Mouse (Mus musculus): ENCODE data around the gene Dbh.

The Dbh gene

GRCm38 (mm10) chr2:27218569-27218968, 53.5 kb downstream of the Dbh start:
- no peak for DNase-seq (ENCODE audit: low spot score)

DNA sequence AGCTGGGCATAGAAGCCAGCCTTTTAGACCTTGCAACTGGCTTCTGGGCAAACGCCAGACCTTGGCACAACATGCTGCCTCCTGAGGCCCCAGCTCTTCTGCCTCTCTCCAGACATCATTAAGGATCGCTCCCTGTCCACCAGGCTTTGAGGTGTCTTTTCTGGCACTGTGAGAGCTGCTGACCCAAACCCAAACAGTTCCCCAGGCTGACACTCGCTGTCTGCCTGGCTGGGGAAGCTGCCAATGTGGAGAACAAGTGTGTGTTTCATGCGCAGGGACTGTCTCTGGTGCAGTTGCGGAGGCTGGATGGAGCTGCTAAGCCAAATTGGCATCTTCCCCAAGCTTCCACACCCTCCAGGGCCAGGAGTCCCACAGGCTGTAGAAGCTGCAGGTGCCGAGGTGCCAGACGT, 58.0 kb downstream of the Dbh start:
- DNase-seq (ENCODE audit: low spot score), result no peak

GRCm38 (mm10) chr2:27226572-27226971, 61.5 kb downstream of the Dbh start:
- DNase-seq (ENCODE audit: low spot score), result no peak

DNA sequence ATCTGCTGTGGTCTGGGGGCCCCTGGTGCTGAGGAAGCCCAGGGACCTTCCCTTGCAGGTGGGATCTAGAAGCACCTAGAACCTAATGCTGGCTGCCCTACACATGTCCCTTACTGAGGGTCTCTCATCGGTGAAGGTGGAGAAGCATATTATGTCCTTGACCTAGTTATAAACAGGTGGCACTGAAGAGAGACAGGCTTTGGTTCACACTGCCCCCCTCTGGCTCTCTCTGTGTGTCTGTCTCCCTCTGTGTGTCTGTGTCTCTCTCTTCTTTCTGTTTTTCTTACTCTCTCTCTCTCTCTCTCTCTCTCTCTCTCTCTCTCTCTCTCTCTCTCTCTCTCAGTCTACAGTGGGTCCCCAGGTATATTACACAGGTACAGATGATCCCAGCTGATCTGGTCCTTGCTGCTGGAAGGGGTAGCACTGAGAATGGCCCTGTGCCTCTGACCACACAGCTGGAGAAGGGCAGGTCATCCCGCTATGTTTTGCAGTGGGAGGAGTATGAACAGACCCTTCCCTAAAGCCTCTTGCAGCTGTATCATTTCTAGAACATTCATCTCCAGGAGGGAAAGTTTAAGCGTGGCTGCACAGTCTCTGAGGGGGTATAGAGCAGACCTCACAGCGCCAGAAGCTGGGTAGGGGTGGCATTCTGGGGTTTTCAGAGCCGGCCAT, 63.9 kb downstream of the Dbh start:
- no peak for DNase-seq (ENCODE audit: low spot score)

DNA sequence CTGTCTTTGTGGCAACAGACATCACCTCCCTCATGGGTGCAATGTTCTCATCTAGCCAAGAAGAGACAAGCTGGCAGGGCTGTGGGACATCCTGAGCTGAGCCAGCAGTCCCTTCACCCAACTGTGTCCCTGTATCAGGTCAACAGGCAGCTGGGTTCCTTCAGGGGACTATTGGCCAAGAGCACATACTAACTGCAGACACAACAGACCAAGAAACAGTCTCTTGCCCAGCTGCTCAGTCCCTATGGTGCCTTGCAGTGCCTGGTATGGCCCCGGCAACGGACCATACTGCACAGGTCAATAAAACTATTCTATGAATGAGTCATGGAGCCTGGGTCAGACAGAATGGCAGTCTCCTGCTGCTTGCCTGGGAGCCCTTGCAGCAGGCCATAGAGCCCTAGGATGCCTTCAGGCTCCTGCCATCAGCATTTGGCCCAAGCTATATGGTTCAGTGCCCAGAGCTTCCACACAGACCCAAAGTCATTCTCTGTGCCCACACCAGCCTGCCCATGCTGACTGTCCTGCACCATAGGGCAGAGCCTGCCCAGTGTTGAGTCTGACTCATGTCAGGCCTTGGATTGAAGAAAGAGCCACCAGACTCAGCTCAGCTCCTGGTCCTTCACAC, 64.6 kb downstream of the Dbh start:
- DNase-seq (ENCODE audit: low spot score), result no peak

DNA sequence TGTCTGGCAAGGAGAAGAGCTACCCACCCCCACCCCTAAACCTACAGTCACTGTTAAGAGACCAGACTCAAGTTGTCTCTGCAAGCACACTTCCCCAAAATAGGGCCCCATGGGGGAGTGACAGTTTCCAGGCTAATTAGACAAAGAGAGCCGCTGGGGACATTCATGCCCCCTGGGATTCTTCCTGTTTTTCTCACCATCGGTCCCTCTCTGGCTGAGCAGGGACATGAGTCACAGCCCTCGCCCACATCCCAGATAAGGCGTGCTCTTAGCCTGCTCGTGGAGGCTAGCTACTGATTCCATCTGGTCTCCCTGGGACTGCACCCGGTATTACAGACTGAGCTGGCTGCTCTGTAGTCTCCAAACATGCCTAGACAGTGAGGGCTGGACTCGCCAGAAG, 67.3 kb downstream of the Dbh start:
- no peak for DNase-seq (ENCODE audit: low spot score)
